9 mouse cellular contexts compared by ENCODE assay signal in the genomic region with DNA sequence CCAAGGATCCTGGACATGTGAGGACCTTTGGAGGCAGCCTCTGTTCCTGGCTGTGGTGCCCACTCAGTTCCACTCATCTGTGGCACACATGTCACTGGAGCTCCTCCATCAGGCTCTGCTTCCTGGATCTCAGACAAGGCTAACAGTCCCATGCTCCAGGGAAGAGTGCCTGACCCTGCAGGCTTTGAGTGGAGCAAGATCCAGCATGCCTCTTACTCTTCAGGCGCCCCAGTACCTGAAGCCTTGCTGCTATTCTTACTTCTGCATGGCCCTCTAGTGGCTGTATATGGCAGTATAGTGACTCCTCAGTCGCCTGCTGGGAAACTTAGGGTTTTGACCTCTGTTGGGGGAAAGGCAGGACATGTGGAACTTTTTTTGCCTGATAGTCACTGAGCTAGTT. TPM values are rescaled to one million over a fixed set of nuclear protein-coding genes. Genes with fewer than 3 reads are reported as not detected.
DNase-seq lines count a peak whose midpoint lies in the region; ATAC-seq and TF ChIP-seq lines count a peak whose summit lies in the region.
"Had no signal": no experiment of that assay in that cellular context is flagged by ENCODE, and none has a peak within 500 bp of the region (broad histone marks: within the 10 kb centered on the region; RNA-seq: fewer than 3 reads in every experiment).

No protein-coding gene starts in this region.

- no peak overlapping the region for H3K4me2 ChIP-seq in midbrain, embryonic 11.5 days

- CTCF ChIA-PET in Patski (lab: Charles Lee), result interaction anchor here (0.9 to 2.0 kb wide), 3 partner anchors 10 to 55 kb away, joined by 3 to 9 read pairs (median 3); no protein-coding TSS in a partner anchor

- intact Hi-C loops in left cerebral cortex, adult 2 months (cut with DNase I), result loop anchor here (1.0 kb wide), 1 partner anchor 56 kb away; no protein-coding TSS in a partner anchor
- intact Hi-C loops in heart, postnatal 36 days (cut with DNase I), result loop anchor here (1.0 kb wide), 2 partner anchors 16 to 56 kb away; no protein-coding TSS in a partner anchor

- H3K4me3 ChIP-seq in left cerebral cortex, adult 2 months, result no peak overlapping the region
- no peak overlapping the region for H3K4me3 ChIP-seq in midbrain, embryonic 11.5 days (ENCODE audit: low read depth, low read length)
- H3K4me3 ChIP-seq: megakaryocyte, embryonic 14.5 days had no signal

- no peak for DNase-seq in left cerebral cortex, adult 2 months (ENCODE audit: extremely low spot score in 1 of 2, low spot score in 2 of 2)
- no peak for DNase-seq in left cerebral cortex, adult 8-10 months (ENCODE audit: low spot score in 2 of 2)
- no peak for DNase-seq in Patski (ENCODE audit: low read depth, low spot score)
- peak; percentile 68 for DNase-seq in embryo, embryonic 11 days
- peak; percentile 53 to 65 for DNase-seq in heart, postnatal 36 days
- DNase-seq in kidney, postnatal 4 days, result peak; percentile 23 to 55
- DNase-seq in midbrain, embryonic 11.5 days (ENCODE audit: low spot score, missing footprints), result no peak
- no peak for DNase-seq in Muller cell, postnatal 12 days (ENCODE audit: inconsistent ontology term)

- no peaks in the 10 kb centered on the region for H3K27me3 ChIP-seq in Patski
- H3K27me3 ChIP-seq in midbrain, embryonic 11.5 days (ENCODE audit: control insufficient read depth, insufficient read depth, low read length), result no peaks in the 10 kb centered on the region

- H3K4me1 ChIP-seq in midbrain, embryonic 11.5 days (ENCODE audit: control insufficient read depth, insufficient read depth, low read length), result no peaks in the 10 kb centered on the region

- peak; percentile 78 for TF ChIP-seq CTCF in left cerebral cortex, adult 2 months (IDR thresholded peaks at IDR 0.05)
- TF ChIP-seq CTCF in Patski (IDR thresholded peaks at IDR 0.05), result peak; percentile 72

- no peak overlapping the region for H3K9ac ChIP-seq in midbrain, embryonic 11.5 days (ENCODE audit: low read length)

- in situ Hi-C loops in Patski (cut with MboI; ENCODE audit: low pct_unique_long_range_greater_than_20kb), result no loop called here

- 19% methylated on average over 2 of the region's 2 CpGs for WGBS in midbrain, embryonic 11.5 days

- peak overlapping the region; percentile 67 for H3K27ac ChIP-seq in left cerebral cortex, adult 2 months
- H3K27ac ChIP-seq in midbrain, embryonic 11.5 days (ENCODE audit: low read depth, low read length), result no peak overlapping the region

- peak; percentile 38 for ATAC-seq in Patski
- peak; percentile 61 for ATAC-seq in midbrain, embryonic 11.5 days (ENCODE audit: low FRiP score)

- H3K36me3 ChIP-seq in midbrain, embryonic 11.5 days (ENCODE audit: control insufficient read depth, insufficient read depth, low read length), result no peaks in the 10 kb centered on the region

- POLR2A ChIA-PET in Patski (lab: Charles Lee), result no interaction called here

- no peaks in the 10 kb centered on the region for H3K9me3 ChIP-seq in midbrain, embryonic 11.5 days (ENCODE audit: control insufficient read depth, low read length)
- H3K9me3 ChIP-seq: megakaryocyte, embryonic 14.5 days had no signal

RNA-seq across cellular contexts. Expression of gene Tppp, which starts 17.0 kb away (rescaled TPM):
- 100 to 1,000 TPM; 325 to 339 TPM for total RNA-seq in left cerebral cortex, adult 2 months (2021)
- total RNA-seq in left cerebral cortex, adult 8-10 months (2022), result 100 to 1,000 TPM; 315 to 345 (median 329) TPM
- polyA plus RNA-seq in Patski (2021), result 0.08 TPM
- total RNA-seq in heart, postnatal 36 days (2021), result 10 to 100 TPM; 19.3 to 24.5 TPM
- 3.4 and 3.8 TPM in 2 replicates for polyA plus RNA-seq in midbrain, embryonic 11.5 days (2014; fragmentation: Nextera tagmentation; extraction: Ambion mirVana)

RNA-seq across cellular contexts. Expression of gene Cep72, which starts 35.9 kb away (rescaled TPM):
- total RNA-seq in left cerebral cortex, adult 2 months (2021), result 1 to 10 TPM in 1 of 2 experiments, under 1 TPM in 1; 0.63 to 1.2 TPM
- 1 to 10 TPM; 2.6 to 3.7 (median 2.9) TPM for total RNA-seq in left cerebral cortex, adult 8-10 months (2022)
- polyA plus RNA-seq in Patski (2021), result 16.2 TPM
- total RNA-seq in heart, postnatal 36 days (2021), result under 1 TPM; 0.57 to 0.80 TPM
- 22.4 and 23.5 TPM in 2 replicates for polyA plus RNA-seq in midbrain, embryonic 11.5 days (2014; fragmentation: Nextera tagmentation; extraction: Ambion mirVana)

Comparison
In these comparisons a context has a peak if more than half of its experiments do, and no peak if none do; other contexts are left out.
1. DNase-seq: peak in embryo, embryonic 11 days (single experiment), heart, postnatal 36 days (2 of 2) and kidney, postnatal 4 days (2 of 2); none in left cerebral cortex, adult 2 months (0 of 2), left cerebral cortex, adult 8-10 months (0 of 2), Patski (single experiment), midbrain, embryonic 11.5 days (single experiment) and Muller cell, postnatal 12 days (single experiment).
2. RNA of gene Tppp, which starts 17.0 kb away (total RNA-seq): 325 to 339 TPM in left cerebral cortex, adult 2 months and 315 to 345 TPM in left cerebral cortex, adult 8-10 months; 19.3 to 24.5 TPM in heart, postnatal 36 days; every median in the first group is over 10 times any median in the second.